Mouse (Mus musculus) small intestine, adult 2 months (tissue): ENCODE results near the gene Lrrc4c.

Source experiments
- CTCF ChIP-seq: fragments of 200-500 bp; IDR thresholded peaks from 2 replicates; pipeline ENCODE4 v1.5.1; 2012; ENCODE audit warnings: low read depth, mild to moderate bottlenecking, control low read depth, inconsistent platforms, low read length, moderate library complexity, mixed read lengths; ENCODE audit not compliant: insufficient replicate concordance, insufficient read length; ENCODE audit errors: extremely low read depth
- POLR2A ChIP-seq: fragments of 200-500 bp; IDR thresholded peaks from 2 replicates; pipeline ENCODE4 v1.6.1; 2012; ENCODE audit warnings: low read depth, mild to moderate bottlenecking, control low read depth, inconsistent platforms, low read length, moderate library complexity

DNA sequence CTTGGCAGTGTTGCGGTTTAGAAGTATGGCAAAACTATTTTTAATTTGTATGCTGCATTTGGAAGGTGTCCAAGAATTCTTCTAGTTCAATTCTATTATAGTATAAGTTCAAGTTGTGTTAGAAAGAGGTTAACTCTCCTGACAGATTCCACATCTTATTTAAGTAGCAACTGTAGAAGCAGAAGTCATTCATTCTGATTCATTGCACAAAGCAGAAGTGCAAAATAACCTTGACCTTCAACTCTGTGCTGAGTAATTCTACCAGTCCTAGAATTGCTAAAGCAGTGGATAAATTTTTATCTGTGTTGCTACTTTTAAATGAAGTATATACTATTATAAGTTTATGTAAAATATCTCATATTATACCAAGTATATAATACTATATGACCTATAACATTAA lies 916.1 kb downstream of the Lrrc4c start:
- TF ChIP-seq CTCF (no peak), POLR2A (no peak)
